Mouse (Mus musculus): Measurements from ENCODE around the gene Ap1ar. TPM values are rescaled to one million over a fixed set of nuclear protein-coding genes. Genes with fewer than 3 reads are reported as not detected.

The Ap1ar gene
- polyA plus RNA-seq, 1 experiment from 2014 or later, result 82.8 TPM

GRCm38 (mm10) chr3:127849922-127850321 lies 12.6 kb upstream of the Ap1ar start:
- no peaks in the 10 kb centered on the region for H3K36me3 ChIP-seq (ENCODE audit: control insufficient read depth, insufficient read depth, low read length)
- H3K27ac ChIP-seq (ENCODE audit: low read depth, low read length), result no peak overlapping the region
- no peaks in the 10 kb centered on the region for H3K27me3 ChIP-seq (ENCODE audit: control insufficient read depth, insufficient read depth, low read length)
- no peak overlapping the region for H3K4me3 ChIP-seq (ENCODE audit: low read depth, low read length)
- H3K9ac ChIP-seq (ENCODE audit: low read length), result no peak overlapping the region
- no peak overlapping the region for H3K4me2 ChIP-seq (ENCODE audit: low read depth, low read length, severe bottlenecking)
- no peaks in the 10 kb centered on the region for H3K9me3 ChIP-seq (ENCODE audit: control insufficient read depth, low read length)
- no peak for DNase-seq (ENCODE audit: low spot score)
- H3K4me1 ChIP-seq (replicated peaks; ENCODE audit: control insufficient read depth, insufficient read depth, low read length), result no peaks in the 10 kb centered on the region; the same call in 1 of the 2 replicates
- ATAC-seq (replicated peaks; ENCODE audit: low FRiP score), result no peak
- 82% methylated on average over 5 of the region's 5 CpGs for WGBS

GRCm38 (mm10) chr3:127848088-127848808 lies 10.9 kb upstream of the Ap1ar start:
- 90% methylated on average over 11 of the region's 11 CpGs for WGBS
- no peaks in the 10 kb centered on the region for H3K27me3 ChIP-seq (ENCODE audit: control insufficient read depth, insufficient read depth, low read length)
- H3K4me3 ChIP-seq (ENCODE audit: low read depth, low read length), result no peak overlapping the region
- no peaks in the 10 kb centered on the region for H3K9me3 ChIP-seq (ENCODE audit: control insufficient read depth, low read length)
- no peak for ATAC-seq (replicated peaks; ENCODE audit: low FRiP score)
- no peaks in the 10 kb centered on the region for H3K36me3 ChIP-seq (ENCODE audit: control insufficient read depth, insufficient read depth, low read length)
- no peak overlapping the region for H3K27ac ChIP-seq (ENCODE audit: low read depth, low read length)
- no peak overlapping the region for H3K4me2 ChIP-seq (ENCODE audit: low read depth, low read length, severe bottlenecking)
- no peak overlapping the region for H3K9ac ChIP-seq (ENCODE audit: low read length)
- no peaks in the 10 kb centered on the region for H3K4me1 ChIP-seq (replicated peaks; ENCODE audit: control insufficient read depth, insufficient read depth, low read length)
- peak; percentile 34 for DNase-seq (ENCODE audit: low spot score)

- Histone ChIP-seq H3K27ac (ENCODE audit: low read depth, low read length) (no peak overlapping the region), H3K4me1 (replicated peaks; ENCODE audit: control insufficient read depth, insufficient read depth, low read length) (no peaks in the 10 kb centered on the region), H3K36me3 (ENCODE audit: control insufficient read depth, insufficient read depth, low read length) (no peaks in the 10 kb centered on the region), H3K27me3 (ENCODE audit: control insufficient read depth, insufficient read depth, low read length) (no peaks in the 10 kb centered on the region), H3K9ac (ENCODE audit: low read length) (no peak overlapping the region), H3K4me2 (ENCODE audit: low read depth, low read length, severe bottlenecking) (no peak overlapping the region), H3K9me3 (ENCODE audit: control insufficient read depth, low read length) (no peaks in the 10 kb centered on the region), H3K4me3 (ENCODE audit: low read depth, low read length) (no peak overlapping the region)
- 82% methylated on average over 5 of the region's 5 CpGs for WGBS
- DNase-seq (ENCODE audit: low spot score) (no peak), ATAC-seq (replicated peaks; ENCODE audit: low FRiP score) (no peak)
Measured at GRCm38 (mm10) chr3:127843941-127844327, 6.6 kb upstream of the Ap1ar start.

GRCm38 (mm10) chr3:127843324-127843940 lies 6.1 kb upstream of the Ap1ar start:
- H3K4me1 ChIP-seq (replicated peaks; ENCODE audit: control insufficient read depth, insufficient read depth, low read length), result no peaks in the 10 kb centered on the region
- H3K9ac ChIP-seq (ENCODE audit: low read length), result no peak overlapping the region
- 93% methylated on average over 2 of the region's 2 CpGs for WGBS
- no peaks in the 10 kb centered on the region for H3K9me3 ChIP-seq (ENCODE audit: control insufficient read depth, low read length)
- no peak overlapping the region for H3K27ac ChIP-seq (ENCODE audit: low read depth, low read length)
- DNase-seq (ENCODE audit: low spot score) (no peak), ATAC-seq (replicated peaks; ENCODE audit: low FRiP score) (no peak)
- no peak overlapping the region for H3K4me2 ChIP-seq (ENCODE audit: low read depth, low read length, severe bottlenecking)
- no peak overlapping the region for H3K4me3 ChIP-seq (ENCODE audit: low read depth, low read length)
- no peaks in the 10 kb centered on the region for H3K27me3 ChIP-seq (ENCODE audit: control insufficient read depth, insufficient read depth, low read length)
- no peaks in the 10 kb centered on the region for H3K36me3 ChIP-seq (ENCODE audit: control insufficient read depth, insufficient read depth, low read length)

GRCm38 (mm10) chr3:127841926-127842325 lies 4.6 kb upstream of the Ap1ar start:
- H3K27ac ChIP-seq (ENCODE audit: low read depth, low read length), result no peak overlapping the region
- no peaks in the 10 kb centered on the region for H3K4me1 ChIP-seq (replicated peaks; ENCODE audit: control insufficient read depth, insufficient read depth, low read length)
- no peak overlapping the region for H3K9ac ChIP-seq (ENCODE audit: low read length)
- no peaks in the 10 kb centered on the region for H3K27me3 ChIP-seq (ENCODE audit: control insufficient read depth, insufficient read depth, low read length)
- no peaks in the 10 kb centered on the region for H3K36me3 ChIP-seq (ENCODE audit: control insufficient read depth, insufficient read depth, low read length)
- H3K4me2 ChIP-seq (ENCODE audit: low read depth, low read length, severe bottlenecking), result no peak overlapping the region
- DNase-seq (ENCODE audit: low spot score), result no peak
- ATAC-seq (replicated peaks; ENCODE audit: low FRiP score), result no peak
- H3K4me3 ChIP-seq (ENCODE audit: low read depth, low read length), result no peak overlapping the region
- WGBS, result 73% methylated on average over 8 of the region's 8 CpGs
- H3K9me3 ChIP-seq (ENCODE audit: control insufficient read depth, low read length), result no peaks in the 10 kb centered on the region

GRCm38 (mm10) chr3:127837972-127838644 lies 785 bp upstream of the Ap1ar start:
- Histone ChIP-seq H3K4me1 (replicated peaks; ENCODE audit: control insufficient read depth, insufficient read depth, low read length) (peaks cover 5% of the 10 kb centered on the region; the same call in 1 of the 2 replicates), H3K9ac (ENCODE audit: low read length) (peak overlapping the region; percentile 89), H3K4me3 (ENCODE audit: low read depth, low read length) (peak overlapping the region; percentile 91), H3K9me3 (ENCODE audit: control insufficient read depth, low read length) (no peaks in the 10 kb centered on the region), H3K27me3 (ENCODE audit: control insufficient read depth, insufficient read depth, low read length) (no peaks in the 10 kb centered on the region), H3K36me3 (ENCODE audit: control insufficient read depth, insufficient read depth, low read length) (no peaks in the 10 kb centered on the region), H3K4me2 (ENCODE audit: low read depth, low read length, severe bottlenecking) (peak overlapping the region; percentile 47), H3K27ac (ENCODE audit: low read depth, low read length) (peak overlapping the region; percentile 55)
- DNase-seq (ENCODE audit: low spot score) (no peak), ATAC-seq (replicated peaks; ENCODE audit: low FRiP score) (peak; percentile 16)
- WGBS, result 31% methylated on average over 8 of the region's 8 CpGs

GRCm38 (mm10) chr3:127836798-127837153 lies 547 bp downstream of the Ap1ar start:
- Histone ChIP-seq H3K4me3 (ENCODE audit: low read depth, low read length) (peak overlapping the region; percentile 91), H3K4me1 (replicated peaks; ENCODE audit: control insufficient read depth, insufficient read depth, low read length) (peaks cover 5% of the 10 kb centered on the region; the same call in 1 of the 2 replicates), H3K27ac (ENCODE audit: low read depth, low read length) (peak overlapping the region; percentile 74), H3K4me2 (ENCODE audit: low read depth, low read length, severe bottlenecking) (peak overlapping the region; percentile 73), H3K9ac (ENCODE audit: low read length) (peak overlapping the region; percentile 89), H3K36me3 (ENCODE audit: control insufficient read depth, insufficient read depth, low read length) (no peaks in the 10 kb centered on the region), H3K9me3 (ENCODE audit: control insufficient read depth, low read length) (no peaks in the 10 kb centered on the region), H3K27me3 (ENCODE audit: control insufficient read depth, insufficient read depth, low read length) (no peaks in the 10 kb centered on the region)
- WGBS, result 0% methylated on average over 17 of the region's 17 CpGs
- no peak for DNase-seq (ENCODE audit: low spot score)
- no peak; the same call in 1 of the 2 replicates for ATAC-seq (replicated peaks; ENCODE audit: low FRiP score)

GRCm38 (mm10) chr3:127835594-127835993 lies 1.7 kb downstream of the Ap1ar start:
- Histone ChIP-seq H3K4me2 (ENCODE audit: low read depth, low read length, severe bottlenecking) (peak overlapping the region; percentile 73; the same call in 1 of the 2 replicates), H3K27ac (ENCODE audit: low read depth, low read length) (no peak overlapping the region), H3K36me3 (ENCODE audit: control insufficient read depth, insufficient read depth, low read length) (no peaks in the 10 kb centered on the region), H3K4me3 (ENCODE audit: low read depth, low read length) (no peak overlapping the region), H3K27me3 (ENCODE audit: control insufficient read depth, insufficient read depth, low read length) (no peaks in the 10 kb centered on the region), H3K9me3 (ENCODE audit: control insufficient read depth, low read length) (no peaks in the 10 kb centered on the region), H3K9ac (ENCODE audit: low read length) (no peak overlapping the region), H3K4me1 (replicated peaks; ENCODE audit: control insufficient read depth, insufficient read depth, low read length) (peaks cover 5% of the 10 kb centered on the region; the same call in 1 of the 2 replicates)
- no peak for DNase-seq (ENCODE audit: low spot score)
- no peak for ATAC-seq (replicated peaks; ENCODE audit: low FRiP score)
- 89% methylated on average over 6 of the region's 6 CpGs for WGBS
